Mouse (Mus musculus): Measurements from ENCODE around the gene Gm27029.
"Not testable (repeated sequence)": the region's sequence is repeated elsewhere in the genome, so short reads cannot be mapped to it uniquely, and the experiment has no call there.

Gm27029 gene

DNA sequence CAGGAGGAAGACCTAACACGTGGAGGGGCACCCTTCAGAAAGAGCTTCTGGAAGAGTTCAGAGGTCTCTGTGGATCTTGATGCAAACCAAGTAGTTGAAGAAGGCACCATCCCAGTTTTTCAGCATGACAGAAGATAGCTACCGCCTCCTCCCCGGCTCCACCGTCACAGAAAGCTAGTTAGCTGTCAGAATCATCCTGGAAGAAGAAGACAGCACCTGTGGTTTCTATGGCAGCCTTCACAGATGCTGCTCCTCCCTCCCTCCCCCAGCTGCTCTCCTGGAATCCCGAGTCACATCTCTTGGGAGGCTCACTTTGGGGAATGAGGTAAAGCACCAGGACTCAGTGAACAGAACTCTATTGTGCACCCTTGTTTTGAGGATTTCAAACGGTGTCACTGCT is 5.6 kb downstream of the Gm27029 start:
- DNase-seq: no peak

DNA sequence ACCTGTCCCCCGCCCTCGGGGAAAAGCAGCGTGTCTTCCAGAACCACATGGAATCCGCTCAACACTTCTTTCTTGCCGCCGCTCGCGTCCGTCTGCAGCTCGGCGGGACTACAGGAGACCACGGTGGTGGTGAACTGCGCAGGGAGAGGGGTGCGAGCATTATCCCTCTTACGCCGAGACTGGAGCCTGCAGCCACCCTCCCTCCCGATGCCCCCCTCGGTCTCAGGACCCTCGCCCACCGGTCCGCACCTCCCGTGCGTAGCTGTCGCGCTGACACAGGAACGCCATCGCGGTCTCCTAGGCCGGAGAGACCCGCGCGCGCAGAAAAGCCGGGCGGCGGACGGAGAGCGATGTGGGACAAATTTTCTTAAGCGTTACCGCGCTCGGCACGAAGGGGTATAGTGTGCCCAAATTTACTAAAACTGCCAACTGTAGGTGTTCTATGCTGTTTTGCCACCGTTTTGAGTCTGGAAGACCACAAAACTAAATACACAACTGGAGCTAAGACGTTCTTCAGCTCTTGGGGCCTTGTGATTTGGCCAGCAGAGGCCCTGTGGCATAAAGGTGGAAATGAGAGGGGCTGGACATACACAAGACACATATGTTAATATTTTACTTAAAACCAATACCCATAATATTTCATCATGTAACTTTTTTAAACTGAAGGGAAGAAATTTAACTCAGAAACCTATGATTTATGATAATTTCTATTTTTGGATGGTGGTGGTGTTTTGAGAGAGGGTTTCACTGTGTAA is 7.3 kb downstream of the Gm27029 start, which contains the start of gene Aarsd1:
Aarsd1 (minus strand) TSS at position 515 of the 755 bp plus-strand sequence.
- DNase-seq: peak; percentile 89

DNA sequence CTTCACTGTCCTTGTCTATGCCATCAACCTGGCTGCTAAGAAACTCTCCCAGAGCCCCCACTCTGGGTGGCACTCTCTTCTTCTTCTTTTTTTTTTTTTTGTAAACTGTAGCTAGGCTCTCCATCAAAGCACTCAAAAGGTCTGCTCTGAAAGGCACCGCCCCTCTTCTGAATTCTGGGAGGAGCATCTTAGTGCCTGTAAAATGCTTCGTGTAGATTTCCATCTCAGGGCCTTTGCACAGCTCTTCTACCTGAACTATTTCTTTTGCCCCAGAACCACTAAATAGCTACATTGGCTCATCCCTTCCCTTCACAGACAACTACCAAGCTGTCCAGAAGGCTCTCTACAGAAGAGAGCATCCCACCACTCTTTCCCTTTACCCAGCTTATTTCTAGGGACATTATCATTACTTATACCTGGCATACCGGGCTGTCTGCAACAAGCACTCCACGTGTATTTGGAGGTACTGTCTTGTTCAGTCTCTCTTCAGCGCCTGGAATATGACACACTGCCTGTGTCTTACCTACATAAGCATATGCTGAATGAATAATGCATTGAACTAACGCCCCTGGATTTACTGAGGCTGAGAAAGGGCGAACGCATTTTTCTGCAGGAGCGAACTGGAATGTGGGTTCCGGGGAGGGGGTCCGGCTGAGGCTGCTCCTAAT is 8.0 kb downstream of the Gm27029 start:
- peak; percentile 39 for DNase-seq

DNA sequence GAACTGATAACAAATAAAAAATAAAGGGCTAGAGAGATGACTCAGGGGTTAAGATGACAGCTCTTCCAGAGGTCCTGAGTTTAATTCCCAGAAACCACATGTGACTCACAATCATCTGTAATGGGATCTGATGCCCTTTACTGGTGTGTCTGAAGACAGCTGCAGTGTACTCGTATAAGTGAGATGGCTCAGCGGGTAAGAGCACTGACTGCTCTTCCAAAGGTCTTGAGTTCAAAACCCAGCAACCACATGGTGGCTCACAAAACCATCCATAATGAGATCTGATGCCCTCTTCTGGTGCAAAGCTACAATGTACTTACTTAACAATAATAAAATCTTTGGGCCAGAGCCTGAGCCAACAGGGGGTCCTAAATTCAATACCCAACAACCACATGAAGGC is 9.3 kb downstream of the Gm27029 start:
- DNase-seq: no peak

DNA sequence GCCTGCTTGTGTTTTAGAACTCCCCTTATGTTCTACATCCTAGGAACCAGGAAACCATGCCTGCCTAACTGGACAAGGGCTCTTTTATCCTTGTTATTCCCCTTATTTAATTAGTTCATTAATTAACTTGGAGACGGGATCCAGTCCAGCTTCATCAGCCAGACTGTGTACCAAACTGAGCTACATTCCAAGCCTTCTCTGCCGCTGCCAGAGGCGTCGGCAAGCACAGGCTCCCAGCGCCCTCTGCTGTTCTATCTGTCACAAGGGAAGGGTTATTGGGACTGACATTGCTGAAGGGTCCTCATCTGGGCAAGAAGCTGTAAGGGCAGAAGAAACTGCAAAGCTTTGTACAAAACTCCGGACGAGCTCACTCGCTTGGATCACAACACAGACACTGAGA is 29.5 kb downstream of the Gm27029 start:
- peak; percentile 83 for DNase-seq

DNA sequence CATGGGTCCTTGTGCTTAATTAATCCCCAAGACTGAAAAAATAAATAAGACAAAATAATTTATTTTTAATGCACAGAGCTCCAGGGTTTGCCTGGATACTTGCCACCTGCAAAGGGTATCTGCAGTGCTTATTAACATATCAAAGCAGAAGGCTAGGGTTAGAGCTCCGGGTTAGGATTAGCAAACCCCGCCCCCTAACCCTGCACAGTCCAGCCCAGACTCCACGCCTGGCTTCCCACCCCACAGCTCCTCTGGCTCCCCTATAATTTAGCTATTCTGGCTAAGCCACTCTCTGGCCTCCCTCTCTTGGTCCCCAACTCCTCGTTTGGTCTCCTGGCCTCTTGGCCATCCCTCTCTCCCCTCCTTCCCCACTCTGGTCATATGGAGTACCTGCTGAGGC is 42.8 kb downstream of the Gm27029 start:
- DNase-seq: no peak

DNA sequence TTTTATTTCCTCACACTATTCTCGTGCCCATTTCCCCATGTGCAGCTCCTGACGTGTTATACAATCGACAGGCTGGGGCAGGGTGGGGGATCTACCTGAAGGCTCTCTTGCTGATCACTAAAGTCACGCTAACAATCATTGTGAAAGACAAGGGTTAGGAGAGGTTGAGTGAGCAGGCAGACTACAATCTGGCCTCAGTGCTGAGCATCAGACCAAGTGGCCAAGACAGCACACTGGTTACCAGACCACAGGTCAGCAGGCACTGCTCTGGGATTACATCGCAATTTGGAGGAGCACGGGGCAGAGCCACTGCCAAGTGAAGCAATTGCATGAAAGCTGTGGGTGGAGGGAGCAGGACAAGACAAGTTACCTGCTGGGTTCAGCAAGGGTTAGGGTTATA is 45.7 kb downstream of the Gm27029 start:
- DNase-seq: no peak

DNA sequence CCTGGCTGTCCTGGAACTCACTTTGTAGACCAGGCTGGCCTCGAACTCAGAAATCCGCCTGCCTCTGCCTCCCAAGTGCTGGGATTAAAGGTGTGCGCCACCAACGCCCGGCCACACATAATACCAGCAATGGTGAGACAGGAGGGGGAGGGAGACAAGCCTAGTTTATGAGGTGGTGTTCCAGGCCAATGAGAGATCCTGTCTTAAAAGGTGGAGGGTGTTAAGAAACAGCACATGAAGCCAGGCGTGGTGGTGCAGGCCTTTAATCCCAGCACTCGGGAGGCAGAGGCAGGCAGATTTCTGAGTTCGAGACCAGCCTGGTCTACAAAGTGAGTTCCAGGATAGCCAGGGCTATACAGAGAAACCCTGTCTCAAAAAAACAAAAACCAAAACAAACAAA is 46.4 kb downstream of the Gm27029 start:
- DNase-seq: not testable (repeated sequence)

DNA sequence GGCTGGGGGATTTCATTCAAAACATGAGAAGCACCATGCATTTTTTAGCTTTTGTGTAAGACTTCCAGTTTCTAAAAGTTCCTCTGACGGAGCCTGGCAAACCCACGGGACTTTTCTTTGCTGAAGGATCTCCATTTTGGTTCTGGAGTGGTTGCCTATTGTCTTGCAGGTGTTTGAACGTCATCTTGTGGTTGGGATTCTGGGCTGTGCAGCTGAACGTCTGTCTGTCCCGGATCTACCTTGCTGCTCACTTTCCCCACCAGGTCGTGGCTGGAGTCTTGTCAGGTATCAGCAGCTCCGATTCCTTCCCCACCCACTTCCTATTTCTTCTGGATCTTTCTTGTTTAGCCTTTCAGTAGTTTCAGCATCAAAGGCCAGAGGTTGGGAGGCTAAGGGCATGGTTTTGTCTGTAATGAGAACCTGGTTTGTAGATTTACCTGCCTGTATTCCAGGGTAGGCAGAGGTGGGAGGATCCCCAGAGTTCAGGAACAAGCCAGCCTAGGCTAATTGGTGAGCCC is 50.1 kb downstream of the Gm27029 start:
- no peak for DNase-seq

DNA sequence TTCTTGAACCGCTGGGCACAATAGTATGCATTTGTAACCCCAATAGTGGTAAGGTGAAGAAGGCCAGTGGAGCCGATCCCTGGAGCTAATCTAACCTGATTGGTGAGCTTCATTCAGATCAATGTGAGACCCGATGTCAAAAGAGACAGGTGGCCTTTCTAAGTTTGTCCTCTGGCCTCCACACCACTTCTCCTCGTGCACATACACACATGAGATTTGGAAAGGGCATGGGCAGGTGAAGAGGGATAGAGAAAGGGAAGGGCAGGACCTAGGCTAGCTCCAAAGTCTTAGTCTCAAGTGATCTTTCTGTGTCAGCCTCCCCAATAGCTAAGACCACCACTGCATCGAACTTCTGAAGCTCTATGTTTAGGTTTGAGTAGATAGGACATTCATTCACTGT is 54.5 kb downstream of the Gm27029 start:
- DNase-seq: no peak

DNA sequence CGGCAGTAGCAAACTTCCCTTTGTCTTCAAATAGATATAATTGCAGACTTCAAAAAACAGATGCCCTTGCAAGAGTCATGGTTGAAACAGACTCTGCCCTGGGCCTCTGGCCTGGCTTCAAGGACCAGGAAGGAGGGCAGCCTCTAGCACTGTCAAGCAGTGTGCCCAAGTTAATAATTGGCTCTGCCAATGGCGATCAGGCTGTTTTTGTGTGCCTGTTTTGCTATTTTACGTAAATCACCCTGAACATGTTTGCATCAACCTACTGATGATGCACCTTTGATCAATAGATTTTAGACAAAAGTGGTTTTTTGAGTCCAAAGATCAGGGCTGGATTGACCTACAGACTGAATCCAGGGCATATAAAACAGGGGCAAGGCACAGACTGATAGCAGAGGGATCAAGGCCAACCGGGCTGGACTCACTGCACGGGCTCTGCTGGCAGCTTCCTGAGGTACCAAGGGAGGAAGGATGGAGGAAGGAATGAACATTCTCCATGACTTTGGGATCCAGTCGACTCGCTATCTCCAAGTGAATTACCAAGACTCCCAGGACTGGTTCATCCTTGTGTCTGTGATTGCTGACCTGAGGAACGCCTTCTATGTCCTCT is 57.2 kb downstream of the Gm27029 start, which contains the start of gene G6pc:
G6pc (plus strand) TSS at position 236 of the 610 bp plus-strand sequence.
- DNase-seq: no peak

DNA sequence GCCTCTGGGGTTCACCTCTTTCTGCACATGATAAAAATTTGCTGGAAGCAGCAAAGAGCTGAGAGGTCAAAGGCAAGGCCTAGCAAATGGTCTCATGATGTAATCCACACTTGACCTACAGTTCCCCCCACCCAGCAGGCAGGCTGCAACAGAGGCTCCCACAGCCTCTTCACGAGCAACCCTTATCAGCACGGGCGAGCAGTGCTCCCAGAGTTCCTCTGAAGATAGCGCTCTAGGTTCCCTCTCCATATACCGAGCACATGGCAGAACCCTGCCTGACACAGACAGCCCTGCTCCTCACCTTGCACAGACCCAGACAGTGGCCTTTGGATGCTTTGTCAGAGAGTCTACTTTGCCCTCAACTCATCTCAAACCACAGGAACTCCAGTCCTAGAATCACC is 60.1 kb downstream of the Gm27029 start:
- DNase-seq: no peak

DNA sequence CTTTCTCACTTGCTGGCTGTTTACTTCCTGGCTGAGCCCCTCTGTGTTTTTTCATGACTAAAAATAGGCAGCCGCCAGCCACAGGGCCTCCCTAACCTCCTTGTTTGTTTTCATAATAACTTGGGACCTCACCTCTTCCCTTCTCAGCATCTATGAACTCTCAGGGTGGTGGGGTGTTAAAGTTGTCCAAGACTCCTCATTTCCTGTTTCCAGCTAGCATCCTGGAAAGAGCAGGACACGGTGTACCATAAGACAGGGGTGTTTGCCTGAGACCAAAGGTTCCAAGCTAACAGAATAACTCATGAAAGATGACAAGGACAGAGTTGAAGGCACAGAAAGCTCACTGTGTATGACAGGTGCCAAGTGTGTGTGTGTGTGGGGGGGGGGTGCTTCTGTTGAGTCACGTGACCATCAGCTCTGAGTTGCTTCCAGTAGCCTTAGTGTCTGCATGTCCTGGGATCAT is 63.9 kb downstream of the Gm27029 start:
- peak; percentile 44 for DNase-seq

DNA sequence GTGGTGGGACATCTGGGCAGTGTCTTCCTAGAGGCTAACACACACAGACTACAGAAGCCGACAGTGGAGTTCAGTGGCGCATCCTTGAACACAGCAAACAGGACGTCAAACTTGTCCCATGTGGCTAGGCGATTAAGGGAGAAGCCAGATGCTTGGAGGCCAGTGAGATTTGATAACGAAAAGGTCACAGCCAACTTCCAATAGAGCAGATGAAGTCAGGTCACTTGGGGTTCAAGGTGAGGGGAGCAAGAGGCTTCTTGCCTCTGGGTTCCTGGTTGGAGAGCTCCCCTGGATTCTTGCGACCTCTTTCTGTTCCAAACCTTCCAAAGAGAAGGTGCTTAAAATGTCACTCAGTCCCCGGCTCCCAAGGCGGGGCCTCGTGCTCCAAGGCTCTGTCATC is 64.8 kb downstream of the Gm27029 start:
- DNase-seq: no peak

DNA sequence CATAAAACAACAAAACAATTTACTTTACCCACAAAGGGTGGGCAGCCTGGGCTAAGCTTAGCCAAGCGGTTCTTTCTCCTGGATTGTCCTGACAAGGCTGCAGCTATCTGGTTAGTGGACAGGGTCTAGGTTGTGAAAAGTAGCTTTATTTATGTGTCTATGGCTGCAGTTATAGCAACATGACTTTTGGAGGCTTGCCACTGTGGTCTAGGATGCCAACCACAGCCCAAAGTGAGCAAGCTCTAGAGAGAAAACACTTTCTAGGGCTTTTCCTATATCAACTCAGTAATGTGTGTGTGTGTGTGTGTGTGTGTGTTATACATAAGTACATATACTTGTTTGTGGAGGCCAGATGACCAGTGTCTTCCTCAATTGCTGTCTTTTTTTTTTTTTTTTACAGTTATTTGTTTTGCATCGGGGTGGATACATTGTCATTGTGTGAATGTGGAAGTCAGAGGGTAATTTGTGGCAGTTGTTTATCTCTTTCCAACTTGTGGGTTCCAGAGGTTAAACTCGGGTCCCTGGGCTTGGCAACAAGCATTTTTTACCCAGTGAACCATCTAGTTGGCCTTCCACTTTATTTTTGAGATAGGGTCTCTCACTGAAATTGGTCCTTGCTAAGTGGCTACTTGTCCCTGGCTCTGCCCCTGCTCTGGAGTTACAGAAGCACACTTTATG is 67.0 kb downstream of the Gm27029 start:
- no peak for DNase-seq
